Mouse (Mus musculus) liver, embryonic 15.5 days (tissue): ENCODE measurements at regions not wholly inside any gene's neighbourhood (a gene's known extent, or its start where the extent isn't known, plus 50 kb on each side); places are given as distances from the start of the nearest gene placed in this dataset.
A peak's percentile ranks its signal among the peaks of the same experiment; 100 is the strongest.

Experiments
- ATAC-seq: fragments of 200-750 bp; cut with Nextera tagmentation; 2 replicates; pipeline ENCODE4 v1.8.0; 2017; ENCODE audit warnings: moderate number of reproducible peaks, mild to moderate bottlenecking, moderate library complexity; ENCODE audit not compliant: insufficient read depth
- H3K27ac ChIP-seq: fragments of 300-500 bp; sonication (generic); replicated peaks from 2 replicates; pipeline ENCODE4 v1.5.1; 2015; ENCODE audit warnings: mild to moderate bottlenecking, inconsistent platforms
- H3K27me3 ChIP-seq: fragments of 300-500 bp; sonication (generic); 2 replicates; pipeline ENCODE4 v1.6.1; 2015; ENCODE audit warnings: mild to moderate bottlenecking, inconsistent platforms
- H3K36me3 ChIP-seq: fragments of 300-500 bp; sonication (generic); replicated peaks from 2 replicates; pipeline ENCODE4 v1.6.1; 2015; ENCODE audit warnings: moderate library complexity, mild to moderate bottlenecking, inconsistent platforms
- H3K4me1 ChIP-seq: fragments of 300-500 bp; sonication (generic); replicated peaks from 2 replicates; pipeline ENCODE4 v1.6.1; 2015; ENCODE audit warnings: inconsistent platforms
- H3K4me2 ChIP-seq: fragments of 300-500 bp; sonication (generic); 2 replicates; pipeline ENCODE4 v1.6.1; 2015; ENCODE audit warnings: moderate library complexity, mild to moderate bottlenecking, inconsistent platforms
- H3K4me3 ChIP-seq: fragments of 300-500 bp; sonication (generic); replicated peaks from 2 replicates; pipeline ENCODE4 v1.5.1; 2015; ENCODE audit warnings: mild to moderate bottlenecking, inconsistent platforms
- H3K9ac ChIP-seq: fragments of 300-500 bp; sonication (generic); 2 replicates; pipeline ENCODE4 v1.6.1; 2015; ENCODE audit warnings: moderate library complexity, mild to moderate bottlenecking, inconsistent platforms
- H3K9me3 ChIP-seq: fragments of 300-500 bp; sonication (generic); replicated peaks from 2 replicates; pipeline ENCODE4 v1.6.1; 2016; ENCODE audit warnings: inconsistent platforms
- WGBS: fragments of 180-500 bp; shearing (Covaris S2); methylation state at CpG from one replicate; pipeline ENCODE4 v1.1.7; 2015; ENCODE audit warnings: mixed read lengths; ENCODE audit not compliant: insufficient replicate concordance; 5-methylcytosine and 5-hydroxymethylcytosine counted together

GRCm38 (mm10) chr14:105813097-105813496 is 83.5 kb downstream of the Spry2 start:
- no peak overlapping the region for H3K4me2 ChIP-seq
- H3K27ac ChIP-seq, result no peak overlapping the region
- ATAC-seq, result no peak
- no peaks in the 10 kb centered on the region for H3K27me3 ChIP-seq
- H3K9ac ChIP-seq, result no peak overlapping the region
- no peaks in the 10 kb centered on the region for H3K4me1 ChIP-seq
- H3K4me3 ChIP-seq, result no peak overlapping the region
- WGBS, result 67% methylated on average over 6 of the region's 6 CpGs
- H3K36me3 ChIP-seq, result no peaks in the 10 kb centered on the region
- no peaks in the 10 kb centered on the region for H3K9me3 ChIP-seq

GRCm38 (mm10) chr14:105805762-105806161 is 90.9 kb downstream of the Spry2 start:
- H3K36me3 ChIP-seq, result no peaks in the 10 kb centered on the region
- H3K4me3 ChIP-seq, result no peak overlapping the region
- 62% methylated on average over 6 of the region's 6 CpGs for WGBS
- no peak overlapping the region for H3K4me2 ChIP-seq
- 0 out of 2 replicates have a peak, but pooled peaks cover 4% of the 10 kb centered on the region for H3K4me1 ChIP-seq
- no peaks in the 10 kb centered on the region for H3K27me3 ChIP-seq
- no peaks in the 10 kb centered on the region for H3K9me3 ChIP-seq
- ATAC-seq, result no peak
- no peak overlapping the region for H3K9ac ChIP-seq
- no peak overlapping the region for H3K27ac ChIP-seq

- Histone ChIP-seq H3K4me1 (0 out of 2 replicates have a peak, but pooled peaks cover 4% of the 10 kb centered on the region), H3K9ac (no peak overlapping the region), H3K27ac (no peak overlapping the region), H3K36me3 (no peaks in the 10 kb centered on the region), H3K4me2 (no peak overlapping the region), H3K9me3 (no peaks in the 10 kb centered on the region), H3K4me3 (no peak overlapping the region), H3K27me3 (no peaks in the 10 kb centered on the region)
- no peak for ATAC-seq
- 27% methylated on average over 5 of the region's 5 CpGs for WGBS
These were observed 91.3 kb downstream of the Spry2 start for GRCm38 (mm10) chr14:105805362-105805761.

- Histone ChIP-seq H3K36me3 (no peaks in the 10 kb centered on the region), H3K4me2 (no peak overlapping the region), H3K27me3 (no peaks in the 10 kb centered on the region), H3K4me1 (0 out of 2 replicates have a peak, but pooled peaks cover 4% of the 10 kb centered on the region), H3K9me3 (no peaks in the 10 kb centered on the region), H3K27ac (no peak overlapping the region), H3K4me3 (no peak overlapping the region), H3K9ac (no peak overlapping the region)
- no peak for ATAC-seq
- 71% methylated on average over 5 of the region's 5 CpGs for WGBS
These were observed 91.9 kb downstream of the Spry2 start for GRCm38 (mm10) chr14:105804761-105805160.

- Histone ChIP-seq H3K9ac (no peak overlapping the region), H3K4me3 (peak overlapping the region; percentile 29; the same call in 1 of the 2 replicates), H3K4me1 (0 out of 2 replicates have a peak, but pooled peaks cover 4% of the 10 kb centered on the region), H3K4me2 (peak overlapping the region; percentile 54), H3K9me3 (no peaks in the 10 kb centered on the region), H3K27me3 (no peaks in the 10 kb centered on the region), H3K27ac (no peak overlapping the region), H3K36me3 (no peaks in the 10 kb centered on the region)
- WGBS, result 29% methylated on average over 7 of the region's 7 CpGs
- ATAC-seq, result 0 out of 2 replicates have a peak, but pooled peaks have one; percentile 18
These were observed 93.3 kb downstream of the Spry2 start for GRCm38 (mm10) chr14:105803281-105803680.

GRCm38 (mm10) chr14:105802529-105803280 is 93.9 kb downstream of the Spry2 start:
- H3K27ac ChIP-seq, result no peak overlapping the region
- H3K36me3 ChIP-seq, result no peaks in the 10 kb centered on the region
- no peak for ATAC-seq
- no peaks in the 10 kb centered on the region for H3K9me3 ChIP-seq
- no peak overlapping the region for H3K9ac ChIP-seq
- H3K4me2 ChIP-seq, result peak overlapping the region; percentile 54
- 8% methylated on average over 18 of the region's 18 CpGs for WGBS
- H3K4me3 ChIP-seq, result peak overlapping the region; percentile 29
- no peaks in the 10 kb centered on the region for H3K27me3 ChIP-seq
- H3K4me1 ChIP-seq, result 0 out of 2 replicates have a peak, but pooled peaks cover 4% of the 10 kb centered on the region

GRCm38 (mm10) chr14:105800142-105800925 is 96.3 kb downstream of the Spry2 start:
- Histone ChIP-seq H3K4me2 (no peak overlapping the region), H3K9ac (no peak overlapping the region), H3K4me1 (0 out of 2 replicates have a peak, but pooled peaks cover 4% of the 10 kb centered on the region), H3K36me3 (no peaks in the 10 kb centered on the region), H3K27ac (no peak overlapping the region), H3K27me3 (no peaks in the 10 kb centered on the region), H3K4me3 (no peak overlapping the region), H3K9me3 (no peaks in the 10 kb centered on the region)
- WGBS, result 72% methylated on average over 13 of the region's 13 CpGs
- no peak for ATAC-seq

GRCm38 (mm10) chr14:105799401-105799861 is 97.2 kb downstream of the Spry2 start:
- no peak overlapping the region for H3K9ac ChIP-seq
- 59% methylated on average over 3 of the region's 3 CpGs for WGBS
- no peak overlapping the region for H3K27ac ChIP-seq
- no peaks in the 10 kb centered on the region for H3K36me3 ChIP-seq
- no peak overlapping the region for H3K4me2 ChIP-seq
- H3K4me1 ChIP-seq, result 0 out of 2 replicates have a peak, but pooled peaks cover 4% of the 10 kb centered on the region
- H3K4me3 ChIP-seq, result no peak overlapping the region
- no peak for ATAC-seq
- no peaks in the 10 kb centered on the region for H3K27me3 ChIP-seq
- H3K9me3 ChIP-seq, result no peaks in the 10 kb centered on the region

GRCm38 (mm10) chr14:105793010-105793702 is 103.5 kb downstream of the Spry2 start:
- H3K36me3 ChIP-seq, result no peaks in the 10 kb centered on the region
- ATAC-seq, result no peak
- WGBS, result 54% methylated on average over 4 of the region's 4 CpGs

GRCm38 (mm10) chr14:105790441-105790840 is 106.2 kb downstream of the Spry2 start:
- Histone ChIP-seq H3K4me1 (no peaks in the 10 kb centered on the region), H3K27me3 (no peaks in the 10 kb centered on the region), H3K4me2 (no peak overlapping the region), H3K27ac (no peak overlapping the region), H3K4me3 (no peak overlapping the region), H3K9ac (no peak overlapping the region), H3K36me3 (no peaks in the 10 kb centered on the region), H3K9me3 (no peaks in the 10 kb centered on the region)
- 70% methylated on average over 4 of the region's 4 CpGs for WGBS
- no peak for ATAC-seq

More at GRCm38 (mm10) chr14:105793010-105793702, 103.5 kb downstream of the Spry2 start:
- H3K4me1 ChIP-seq, result no peaks in the 10 kb centered on the region
- no peaks in the 10 kb centered on the region for H3K9me3 ChIP-seq
- no peak overlapping the region for H3K27ac ChIP-seq
- H3K4me2 ChIP-seq, result no peak overlapping the region
- H3K9ac ChIP-seq, result no peak overlapping the region
- no peak overlapping the region for H3K4me3 ChIP-seq
- H3K27me3 ChIP-seq, result no peaks in the 10 kb centered on the region

- no peak for ATAC-seq
- WGBS, result 59% methylated on average over 5 of the region's 5 CpGs
- Histone ChIP-seq H3K36me3 (no peaks in the 10 kb centered on the region), H3K4me3 (no peak overlapping the region), H3K4me1 (no peaks in the 10 kb centered on the region), H3K27ac (no peak overlapping the region), H3K9ac (no peak overlapping the region), H3K27me3 (no peaks in the 10 kb centered on the region), H3K4me2 (no peak overlapping the region), H3K9me3 (no peaks in the 10 kb centered on the region)
These were observed 113.2 kb downstream of the Spry2 start for GRCm38 (mm10) chr14:105783428-105783827.
